Mouse (Mus musculus) lung, embryonic 14.5 days (tissue): ENCODE results near the gene Rec8. TPM values are rescaled to one million over a fixed set of nuclear protein-coding genes. Genes with fewer than 3 reads are reported as not detected.
A peak's percentile ranks its signal among the peaks of the same experiment; 100 is the strongest.

ENCODE experiments used
- ATAC-seq: fragments of 200-750 bp; cut with Nextera tagmentation; 2 replicates; pipeline ENCODE4 v1.8.0; 2017; ENCODE audit warnings: mild to moderate bottlenecking, moderate TSS enrichment, moderate library complexity; ENCODE audit not compliant: insufficient read depth
- DNase-seq: peaks from one replicate; pipeline ENCODE4 v3.0.0-alpha.2; 2015
- H3K27ac ChIP-seq: fragments of 300-500 bp; sonication (generic); 2 replicates; pipeline ENCODE4 v1.5.1; 2014; ENCODE audit warnings: low read depth, mild to moderate bottlenecking, moderate library complexity
- H3K27me3 ChIP-seq: fragments of 300-500 bp; sonication (generic); 2 replicates; pipeline ENCODE4 v1.6.1; 2014; ENCODE audit warnings: low read length, control low read depth; ENCODE audit not compliant: insufficient read depth
- H3K36me3 ChIP-seq: fragments of 300-500 bp; sonication (generic); 2 replicates; pipeline ENCODE4 v1.6.1; 2014; ENCODE audit warnings: control low read depth; ENCODE audit not compliant: insufficient read depth
- H3K4me1 ChIP-seq: fragments of 300-500 bp; sonication (generic); 2 replicates; pipeline ENCODE4 v1.6.1; 2014; ENCODE audit warnings: antibody characterized with exemption, control low read depth; ENCODE audit not compliant: insufficient read depth
- H3K4me2 ChIP-seq: fragments of 300-500 bp; sonication (generic); 2 replicates; pipeline ENCODE4 v1.6.1; 2014; ENCODE audit warnings: mild to moderate bottlenecking
- H3K4me3 ChIP-seq: fragments of 300-500 bp; sonication (generic); 2 replicates; pipeline ENCODE4 v1.5.1; 2014; ENCODE audit warnings: low read depth, low read length
- H3K9ac ChIP-seq: fragments of 300-500 bp; sonication (generic); 2 replicates; pipeline ENCODE4 v1.6.1; 2014
- H3K9me3 ChIP-seq: fragments of 300-500 bp; sonication (generic); 2 replicates; pipeline ENCODE4 v1.6.1; 2016; ENCODE audit warnings: low read depth, low read length, control low read depth
- CTCF ChIP-seq: IDR thresholded peaks from 2 replicates; pipeline ENCODE4 v1.5.1; 2016; ENCODE audit warnings: antibody characterized with exemption, low read depth
- WGBS: fragments of 180-500 bp; shearing (Covaris S2); extraction: QIAGEN DNeasy Blood & Tissue Kit; methylation state at CpG from one replicate; pipeline ENCODE4 v1.1.7; 2014; 5-methylcytosine and 5-hydroxymethylcytosine counted together
- polyA plus RNA-seq: library from polyadenylated mRNA; unstranded; fragments of >200 nt; fragmentation: Nextera tagmentation; extraction: Ambion mirVana; gene quantifications from 2 replicates; pipeline ENCODE4 v1.2.1, GENCODE M21; 2014

Gene Rec8
- polyA plus RNA-seq, 1 experiment from 2014 or later: 14.2 TPM

DNA sequence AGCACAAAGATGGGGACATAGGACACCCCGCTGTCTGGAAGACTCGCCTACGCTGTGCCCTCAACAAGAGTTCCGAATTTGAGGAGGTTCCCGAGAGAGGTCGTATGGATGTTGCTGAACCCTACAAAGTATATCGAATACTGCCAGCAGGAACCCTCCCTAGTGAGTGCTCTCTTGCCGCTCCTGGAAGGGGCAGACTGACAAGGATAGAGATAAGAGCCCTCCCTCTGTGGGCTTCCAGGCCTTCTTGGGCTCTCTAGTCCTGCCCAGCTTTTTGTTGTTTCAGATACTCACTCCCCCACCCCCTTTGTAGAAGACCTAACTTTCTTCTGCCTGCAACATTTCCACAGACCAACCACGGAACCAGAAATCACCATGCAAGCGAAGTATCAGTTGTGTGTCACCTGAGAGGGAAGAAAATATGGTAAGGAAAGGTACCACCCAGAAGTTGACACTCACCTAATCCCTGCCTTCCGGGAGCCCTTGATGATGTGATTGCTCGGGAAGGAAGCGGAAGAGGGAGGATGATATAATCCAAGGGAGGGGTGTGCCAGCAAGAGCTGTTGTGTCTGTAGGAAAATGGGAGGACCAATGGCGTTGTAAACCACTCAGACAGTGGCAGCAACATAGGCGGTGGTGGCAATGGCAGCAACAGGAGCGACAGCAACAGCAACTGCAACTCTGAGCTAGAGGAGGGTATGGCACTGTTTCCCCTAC lies 11.9 kb upstream of the Rec8 start:
- no peaks in the 10 kb centered on the region for H3K9me3 ChIP-seq
- DNase-seq: no peak
- H3K9ac ChIP-seq: no peak overlapping the region
- no peak overlapping the region for H3K4me3 ChIP-seq
- H3K27ac ChIP-seq: no peak overlapping the region
- H3K36me3 ChIP-seq: peaks cover 57% of the 10 kb centered on the region
- no peaks in the 10 kb centered on the region for H3K27me3 ChIP-seq
- 87% methylated on average over 16 of the region's 16 CpGs for WGBS
- TF ChIP-seq CTCF: no peak
- no peak overlapping the region for H3K4me2 ChIP-seq
- H3K4me1 ChIP-seq: 0 out of 2 replicates have a peak, but pooled peaks cover 4% of the 10 kb centered on the region
- ATAC-seq: no peak

DNA sequence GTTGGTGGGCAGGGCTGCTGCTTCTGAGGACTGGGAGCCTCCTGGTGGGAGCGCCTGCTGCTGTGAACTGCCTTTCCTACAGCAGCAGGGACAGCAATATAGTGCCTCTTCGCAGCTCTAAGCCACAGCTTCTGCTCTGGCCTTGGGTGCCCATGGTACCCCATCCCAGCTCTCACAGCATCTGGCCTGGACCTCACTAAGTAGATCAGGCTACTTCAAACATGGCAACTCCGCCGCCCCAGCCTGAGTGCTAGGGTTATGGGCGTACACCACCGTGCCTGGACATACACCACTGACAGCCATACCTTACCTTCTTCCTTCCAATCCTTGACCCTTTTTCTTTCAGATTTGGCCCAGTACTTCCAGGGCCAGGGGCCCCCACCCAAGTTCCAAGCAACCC lies 9.5 kb upstream of the Rec8 start:
- H3K9me3 ChIP-seq: no peaks in the 10 kb centered on the region
- 93% methylated on average over 6 of the region's 6 CpGs for WGBS
- H3K36me3 ChIP-seq: peaks cover 40% of the 10 kb centered on the region
- no peak overlapping the region for H3K27ac ChIP-seq
- H3K4me3 ChIP-seq: no peak overlapping the region
- TF ChIP-seq CTCF: no peak
- H3K27me3 ChIP-seq: no peaks in the 10 kb centered on the region
- H3K4me1 ChIP-seq: 0 out of 2 replicates have a peak, but pooled peaks cover 4% of the 10 kb centered on the region
- DNase-seq (no peak), ATAC-seq (no peak)
- H3K9ac ChIP-seq: no peak overlapping the region
- no peak overlapping the region for H3K4me2 ChIP-seq

GRCm38 (mm10) chr14:55613346-55613745 lies 4.5 kb upstream of the Rec8 start:
- ATAC-seq: no peak
- H3K27me3 ChIP-seq: no peaks in the 10 kb centered on the region
- DNase-seq: no peak
- peaks cover 10% of the 10 kb centered on the region for H3K36me3 ChIP-seq
- no peaks in the 10 kb centered on the region for H3K4me1 ChIP-seq
- 60% methylated on average over 6 of the region's 6 CpGs for WGBS
- no peak overlapping the region for H3K27ac ChIP-seq
- H3K4me2 ChIP-seq: no peak overlapping the region
- no peak for TF ChIP-seq CTCF
- no peak overlapping the region for H3K9ac ChIP-seq
- no peak overlapping the region for H3K4me3 ChIP-seq
- H3K9me3 ChIP-seq: no peaks in the 10 kb centered on the region

GRCm38 (mm10) chr14:55614565-55615178 lies 3.2 kb upstream of the Rec8 start:
- Histone ChIP-seq H3K27me3 (no peaks in the 10 kb centered on the region), H3K9ac (no peak overlapping the region), H3K36me3 (no peaks in the 10 kb centered on the region), H3K4me2 (no peak overlapping the region), H3K4me3 (no peak overlapping the region), H3K9me3 (no peaks in the 10 kb centered on the region), H3K27ac (no peak overlapping the region), H3K4me1 (no peaks in the 10 kb centered on the region)
- ATAC-seq (no peak), DNase-seq (no peak)
- no peak for TF ChIP-seq CTCF
- 66% methylated on average over 7 of the region's 7 CpGs for WGBS

DNA sequence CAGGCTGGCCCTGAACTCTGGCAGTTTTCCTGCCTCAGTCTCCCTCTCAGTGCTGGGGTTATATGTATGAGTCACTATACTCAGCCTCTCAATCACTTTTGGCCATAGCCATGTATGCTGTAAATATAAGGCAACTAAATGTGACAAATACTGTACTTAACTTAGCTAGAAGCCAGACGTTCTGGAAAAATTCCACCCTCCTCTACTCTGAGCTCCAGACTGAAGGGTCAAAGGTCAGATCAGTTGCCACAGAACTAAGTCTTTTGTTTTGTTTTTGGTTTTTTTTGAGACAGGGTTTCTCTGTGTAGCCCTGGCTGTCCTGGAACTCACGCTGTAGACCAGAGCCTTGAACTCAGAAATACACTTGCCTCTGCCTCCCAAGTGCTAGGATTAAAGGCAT lies 2.0 kb upstream of the Rec8 start:
- no peak for TF ChIP-seq CTCF
- Histone ChIP-seq H3K4me1 (no peaks in the 10 kb centered on the region), H3K27me3 (no peaks in the 10 kb centered on the region), H3K27ac (no peak overlapping the region), H3K4me3 (no peak overlapping the region), H3K36me3 (no peaks in the 10 kb centered on the region), H3K4me2 (no peak overlapping the region), H3K9me3 (no peaks in the 10 kb centered on the region), H3K9ac (no peak overlapping the region)
- no peak for DNase-seq
- 31% methylated on average over 2 of the region's 2 CpGs for WGBS
- ATAC-seq: no peak

GRCm38 (mm10) chr14:55616844-55617243 lies 993 bp upstream of the Rec8 start:
- Histone ChIP-seq H3K9me3 (no peaks in the 10 kb centered on the region), H3K4me2 (no peak overlapping the region), H3K27me3 (no peaks in the 10 kb centered on the region), H3K4me1 (no peaks in the 10 kb centered on the region), H3K9ac (no peak overlapping the region), H3K36me3 (no peaks in the 10 kb centered on the region), H3K27ac (no peak overlapping the region), H3K4me3 (no peak overlapping the region)
- no peak for TF ChIP-seq CTCF
- DNase-seq (no peak), ATAC-seq (no peak)
- WGBS: 78% methylated on average over 2 of the region's 2 CpGs

DNA sequence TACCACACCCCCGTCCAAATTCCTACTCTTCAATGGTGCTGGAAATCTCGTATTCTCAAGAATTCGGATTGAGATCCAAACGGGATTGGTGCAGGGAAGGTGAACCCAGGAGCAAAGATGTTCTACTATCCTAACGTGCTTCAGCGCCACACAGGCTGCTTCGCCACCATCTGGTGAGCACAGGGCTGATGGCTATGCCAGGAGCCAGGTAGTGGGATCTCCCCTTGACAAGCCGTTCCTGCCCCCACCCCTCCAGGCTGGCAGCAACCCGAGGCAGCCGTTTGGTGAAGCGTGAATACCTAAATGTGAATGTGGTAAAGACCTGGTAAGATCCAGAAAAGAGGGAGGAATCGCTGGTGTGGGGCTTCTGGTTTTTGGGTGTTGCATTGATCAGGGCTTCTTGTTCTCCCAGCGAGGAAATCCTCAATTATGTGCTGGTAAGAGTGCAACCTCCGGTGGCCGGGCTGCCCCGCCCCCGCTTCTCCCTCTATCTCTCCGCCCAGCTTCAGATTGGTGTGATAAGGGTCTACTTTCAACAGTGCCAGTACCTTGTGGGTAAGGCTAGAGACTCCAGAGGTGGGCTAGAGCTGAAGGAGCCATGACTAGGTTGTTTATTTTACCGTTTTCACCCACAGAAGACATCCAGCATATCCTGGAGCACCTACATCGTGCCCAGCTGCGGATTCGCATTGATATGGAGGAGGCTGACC lies 804 bp downstream of the Rec8 start:
- H3K9ac ChIP-seq: peak overlapping the region; percentile 40
- no peak for TF ChIP-seq CTCF

More for the DNA sequence above, 804 bp downstream of the Rec8 start:
- H3K36me3 ChIP-seq: no peaks in the 10 kb centered on the region
- no peaks in the 10 kb centered on the region for H3K9me3 ChIP-seq
- ATAC-seq (no peak), DNase-seq (no peak)
- H3K27me3 ChIP-seq: no peaks in the 10 kb centered on the region
- peak overlapping the region; percentile 29 for H3K4me3 ChIP-seq
- no peak overlapping the region for H3K27ac ChIP-seq
- H3K4me1 ChIP-seq: no peaks in the 10 kb centered on the region
- H3K4me2 ChIP-seq: peak overlapping the region; percentile 51
- 29% methylated on average over 22 of the region's 22 CpGs for WGBS
